In the genomic region with DNA sequence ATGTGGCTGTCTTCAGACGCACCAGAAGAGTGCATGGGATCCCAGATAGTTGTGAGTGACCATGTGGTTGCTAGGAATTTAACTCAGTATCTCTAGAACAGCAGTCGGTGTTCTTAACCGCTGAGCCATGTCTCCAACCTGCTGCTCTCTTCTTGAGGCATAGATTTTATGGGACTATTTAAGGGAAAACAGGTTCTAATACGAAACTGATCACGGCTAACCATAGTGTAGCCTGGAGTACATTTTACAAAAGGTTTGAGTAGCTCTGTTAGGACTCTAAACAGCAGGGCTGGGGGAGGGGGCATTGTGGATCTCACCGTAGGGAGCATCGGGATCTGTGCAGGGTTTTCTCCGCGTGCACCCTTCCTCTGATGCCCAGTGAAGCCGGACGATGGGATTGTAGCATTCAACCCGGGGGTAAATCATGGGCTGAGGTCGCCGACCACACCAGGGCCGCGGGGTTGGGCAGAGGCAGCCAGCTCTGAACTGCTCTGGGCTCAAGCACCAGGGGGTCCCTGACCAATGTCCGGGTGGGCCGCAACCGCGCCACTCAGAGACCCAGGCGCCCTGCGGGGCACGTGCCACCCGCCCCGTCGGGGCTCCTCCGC, we compare ENCODE assay signal across 8 mouse cellular contexts. TPM values are rescaled to one million over a fixed set of nuclear protein-coding genes. Genes with fewer than 3 reads are reported as not detected.
DNase-seq lines count a peak whose midpoint lies in the region; ATAC-seq and TF ChIP-seq lines count a peak whose summit lies in the region.

Gene Cers2 (plus strand): TSS at position 306 of the 608 bp plus-strand sequence.

- H3K27ac ChIP-seq in lung, embryonic 15.5 days: peak within 1 kb of the TSS; percentile 96
- peak within 1 kb of the TSS; percentile 92 for H3K27ac ChIP-seq in hindbrain, postnatal 0 days

- no peak for DNase-seq in lung, adult 18-20 months
- DNase-seq in adrenal gland, postnatal 14 days: no peak
- no peak for DNase-seq in gastrocnemius, adult 8-10 months (ENCODE audit: low spot score in 2 of 2)
- peak; percentile 43 for DNase-seq in hindbrain, postnatal 0 days (ENCODE audit: low spot score)
- no peak for DNase-seq in spleen, adult 18-20 months
- no peak for DNase-seq in urinary bladder, adult 18-20 months (ENCODE audit: low spot score in 2 of 2)

- peak within 1 kb of the TSS; percentile 100 for H3K9ac ChIP-seq in lung, embryonic 15.5 days
- H3K9ac ChIP-seq in hindbrain, postnatal 0 days (replicated peaks; ENCODE audit: low read length): peak within 1 kb of the TSS; percentile 98

- no peaks in the 10 kb centered on the region for H3K36me3 ChIP-seq in lung, embryonic 15.5 days
- no peaks in the 10 kb centered on the region for H3K36me3 ChIP-seq in hindbrain, postnatal 0 days (ENCODE audit: insufficient read depth, low read length)
- H3K36me3 ChIP-seq in megakaryocyte, embryonic 14.5 days (replicated peaks; ENCODE audit: low read length): peaks cover 24% of the 10 kb centered on the region

- no peak for TF ChIP-seq CTCF in hindbrain, postnatal 0 days (IDR thresholded peaks at IDR 0.05; ENCODE audit: low read depth)

- peak within 1 kb of the TSS; percentile 95 for H3K4me3 ChIP-seq in lung, embryonic 15.5 days
- peak within 1 kb of the TSS; percentile 79 for H3K4me3 ChIP-seq in hindbrain, postnatal 0 days (ENCODE audit: low read length)
- H3K4me3 ChIP-seq in megakaryocyte, embryonic 14.5 days (replicated peaks): peak within 1 kb of the TSS; percentile 96

- H3K9me3 ChIP-seq in lung, embryonic 15.5 days: no peaks in the 10 kb centered on the region
- no peaks in the 10 kb centered on the region for H3K9me3 ChIP-seq in hindbrain, postnatal 0 days (ENCODE audit: low read length)
- H3K9me3 ChIP-seq in megakaryocyte, embryonic 14.5 days: no peaks in the 10 kb centered on the region

- 5% methylated on average over 27 of the region's 27 CpGs for WGBS in lung, embryonic 15.5 days
- WGBS in hindbrain, postnatal 0 days: 3% methylated on average over 26 of the region's 27 CpGs

- peak within 1 kb of the TSS; percentile 82 for H3K4me2 ChIP-seq in lung, embryonic 15.5 days
- peak within 1 kb of the TSS; percentile 86 for H3K4me2 ChIP-seq in hindbrain, postnatal 0 days (ENCODE audit: low read depth, low read length)

- H3K4me1 ChIP-seq in lung, embryonic 15.5 days: peaks cover 48% of the 10 kb centered on the region
- no peaks in the 10 kb centered on the region for H3K4me1 ChIP-seq in hindbrain, postnatal 0 days (ENCODE audit: insufficient read depth, low read length)
- H3K4me1 ChIP-seq in megakaryocyte, embryonic 14.5 days: peaks cover 78% of the 10 kb centered on the region

- no peaks in the 10 kb centered on the region for H3K27me3 ChIP-seq in lung, embryonic 15.5 days
- no peaks in the 10 kb centered on the region for H3K27me3 ChIP-seq in hindbrain, postnatal 0 days (ENCODE audit: insufficient read depth, low read length)
- no peaks in the 10 kb centered on the region for H3K27me3 ChIP-seq in megakaryocyte, embryonic 14.5 days (replicated peaks)

- no peak; the same call in 1 of the 2 replicates for ATAC-seq in lung, embryonic 15.5 days (ENCODE audit: borderline replicate concordance, extremely low read depth, low FRiP score, low TSS enrichment)
- ATAC-seq in hindbrain, postnatal 0 days: peak; percentile 65; the same call in 1 of the 2 replicates

RNA-seq across cellular contexts. Expression of gene Cers2, which starts in this region (rescaled TPM):
- 201 and 203 TPM in 2 replicates for polyA plus RNA-seq in lung, embryonic 15.5 days (2015; fragmentation: Nextera tagmentation; extraction: Ambion mirVana)
- 181 and 196 TPM in 2 replicates for total RNA-seq in adrenal gland, postnatal 14 days (2021)
- total RNA-seq in gastrocnemius, adult 8-10 months (2022): 10 to 100 TPM; 13.1 to 16.7 (median 15.3) TPM
- total RNA-seq in hindbrain, postnatal 0 days (2014; rRNA removed): 43.7 and 64.0 TPM in 2 replicates
- polyA plus RNA-seq in hindbrain, postnatal 0 days (2015; fragmentation: Nextera tagmentation; extraction: Ambion mirVana): 87.4 and 90.5 TPM in 2 replicates
- polyA plus RNA-seq in megakaryocyte, embryonic 14.5 days (2012; ENCODE audit: insufficient read depth, low replicate concordance): 36.9 and 124 TPM in 2 replicates
